Mouse (Mus musculus) heart, embryonic 15.5 days (tissue): ENCODE measurements around the gene Lcmt1. TPM values are rescaled to one million over a fixed set of nuclear protein-coding genes. Genes with fewer than 3 reads are reported as not detected.

Source experiments
- ATAC-seq: fragments of 200-750 bp; cut with Nextera tagmentation; replicated peaks from 2 replicates; pipeline ENCODE4 v1.8.0; 2017; ENCODE audit warnings: low read depth, moderate TSS enrichment; ENCODE audit not compliant: insufficient number of reproducible peaks, insufficient read depth, low FRiP score
- H3K27ac ChIP-seq: fragments of 300-500 bp; sonication (generic); 2 replicates; pipeline ENCODE4 v1.5.1; 2015; ENCODE audit warnings: mild to moderate bottlenecking, inconsistent platforms
- H3K27me3 ChIP-seq: fragments of 300-500 bp; sonication (generic); 2 replicates; pipeline ENCODE4 v1.6.1; 2015; ENCODE audit warnings: inconsistent platforms
- H3K36me3 ChIP-seq: fragments of 300-500 bp; sonication (generic); 2 replicates; pipeline ENCODE4 v1.6.1; 2015; ENCODE audit warnings: mild to moderate bottlenecking, inconsistent platforms
- H3K4me1 ChIP-seq: fragments of 300-500 bp; sonication (generic); replicated peaks from 2 replicates; pipeline ENCODE4 v1.6.1; 2015; ENCODE audit warnings: inconsistent platforms
- H3K4me2 ChIP-seq: fragments of 300-500 bp; sonication (generic); 2 replicates; pipeline ENCODE4 v1.6.1; 2015; ENCODE audit warnings: inconsistent platforms, mild to moderate bottlenecking, moderate library complexity
- H3K4me3 ChIP-seq: fragments of 300-500 bp; sonication (generic); 2 replicates; pipeline ENCODE4 v1.5.1; 2015; ENCODE audit warnings: mild to moderate bottlenecking, inconsistent platforms
- H3K9ac ChIP-seq: fragments of 300-500 bp; sonication (generic); 2 replicates; pipeline ENCODE4 v1.6.1; 2015; ENCODE audit warnings: mild to moderate bottlenecking, inconsistent platforms
- H3K9me3 ChIP-seq: fragments of 300-500 bp; sonication (generic); replicated peaks from 2 replicates; pipeline ENCODE4 v1.6.1; 2016; ENCODE audit warnings: inconsistent platforms
- WGBS: fragments of 180-500 bp; shearing (Covaris S2); methylation state at CpG from one replicate; pipeline ENCODE4 v1.1.7; 2015; ENCODE audit warnings: mixed read lengths; 5-methylcytosine and 5-hydroxymethylcytosine counted together
- polyA plus RNA-seq: library from polyadenylated mRNA; unstranded; fragments of >200 nt; fragmentation: Nextera tagmentation; extraction: Ambion mirVana; gene quantifications from 2 replicates; pipeline ENCODE4 v1.2.1, GENCODE M21; 2015

Gene Lcmt1
- polyA plus RNA-seq, 1 experiment from 2014 or later = 35.2 TPM

GRCm38 (mm10) chr7:123461316-123461715 lies 91.7 kb downstream of the Lcmt1 start:
- Histone ChIP-seq H3K36me3 (no peaks in the 10 kb centered on the region), H3K9me3 (no peaks in the 10 kb centered on the region), H3K9ac (no peak overlapping the region), H3K4me1 (peaks cover 12% of the 10 kb centered on the region), H3K27ac (no peak overlapping the region), H3K4me2 (no peak overlapping the region), H3K4me3 (no peak overlapping the region), H3K27me3 (peaks cover 4% of the 10 kb centered on the region; the same call in 1 of the 2 replicates)
- ATAC-seq = no peak
- 94% methylated on average over 4 of the region's 4 CpGs for WGBS

DNA sequence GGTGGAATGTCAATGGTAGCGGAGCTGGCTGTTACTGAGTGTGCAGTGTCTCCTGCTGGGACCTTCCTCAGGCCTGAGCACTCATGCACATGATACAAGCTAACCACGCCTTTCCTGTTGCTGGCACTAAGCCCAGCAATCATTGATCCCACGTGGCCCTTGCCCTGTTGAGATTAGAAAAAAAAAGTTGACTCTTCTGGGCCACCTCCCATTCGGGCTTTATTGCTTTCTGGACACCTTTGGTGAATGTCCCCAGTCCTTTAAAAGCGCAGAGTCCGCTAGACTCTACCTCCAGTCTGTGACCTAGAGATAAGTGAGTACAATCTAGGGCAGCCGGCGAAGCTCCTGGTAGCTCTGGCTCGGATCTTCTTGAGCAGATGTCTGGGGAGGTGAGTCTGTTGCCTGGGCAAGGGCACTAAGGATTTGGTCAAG lies 92.5 kb downstream of the Lcmt1 start, which contains the start of gene Aqp8:
Gene Aqp8, plus strand, starts transcription at position 222 of the 432 bp plus-strand sequence.
- H3K4me2 ChIP-seq = no peak within 1 kb of the TSS
- H3K9me3 ChIP-seq = no peaks in the 10 kb centered on the region
- peaks cover 12% of the 10 kb centered on the region for H3K4me1 ChIP-seq
- H3K36me3 ChIP-seq = no peaks in the 10 kb centered on the region
- H3K9ac ChIP-seq = no peak within 1 kb of the TSS
- peak; percentile 78; the same call in 1 of the 2 replicates for ATAC-seq
- no peak within 1 kb of the TSS for H3K27ac ChIP-seq
- no peak within 1 kb of the TSS for H3K4me3 ChIP-seq
- H3K27me3 ChIP-seq = peaks cover 4% of the 10 kb centered on the region; the same call in 1 of the 2 replicates
- WGBS = 30% methylated on average over 9 of the region's 9 CpGs

DNA sequence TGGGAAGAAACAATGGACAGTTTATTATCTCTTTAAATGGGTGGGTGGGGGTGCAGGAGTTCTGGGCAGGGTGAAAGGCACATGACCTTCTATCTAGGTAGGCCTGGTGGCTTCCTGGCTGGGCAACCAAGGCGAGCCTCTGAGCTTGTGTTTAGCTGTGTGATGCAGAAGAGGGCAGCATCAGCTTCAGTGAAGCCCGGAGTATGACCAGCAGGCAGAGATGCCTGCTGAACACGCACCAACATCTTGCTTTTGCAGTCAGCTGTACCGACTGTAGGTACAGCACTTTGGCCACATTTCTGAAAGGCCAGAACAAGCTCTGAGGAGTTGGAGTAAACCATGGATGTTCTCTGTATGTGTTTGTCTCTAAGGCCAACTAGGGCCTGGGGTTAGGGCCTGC lies 94.0 kb downstream of the Lcmt1 start:
- Histone ChIP-seq H3K4me3 (no peak overlapping the region), H3K36me3 (no peaks in the 10 kb centered on the region), H3K27ac (no peak overlapping the region), H3K9ac (no peak overlapping the region), H3K9me3 (no peaks in the 10 kb centered on the region), H3K4me2 (no peak overlapping the region), H3K4me1 (peaks cover 15% of the 10 kb centered on the region), H3K27me3 (peaks cover 4% of the 10 kb centered on the region; the same call in 1 of the 2 replicates)
- ATAC-seq = no peak
- whole genome bisulfite sequencing = 68% methylated on average over 4 of the region's 4 CpGs

- Histone ChIP-seq H3K9me3 (no peaks in the 10 kb centered on the region), H3K4me1 (peaks cover 15% of the 10 kb centered on the region), H3K9ac (no peak overlapping the region), H3K27me3 (peaks cover 4% of the 10 kb centered on the region; the same call in 1 of the 2 replicates), H3K36me3 (no peaks in the 10 kb centered on the region), H3K4me3 (no peak overlapping the region), H3K27ac (no peak overlapping the region), H3K4me2 (no peak overlapping the region)
- WGBS = 31% methylated on average over 6 of the region's 6 CpGs
- ATAC-seq = no peak
These were observed 96.3 kb downstream of the Lcmt1 start for GRCm38 (mm10) chr7:123465692-123466387.

GRCm38 (mm10) chr7:123467961-123468360 lies 98.4 kb downstream of the Lcmt1 start:
- 95% methylated on average over 1 of the region's 1 CpGs for WGBS
- H3K4me1 ChIP-seq = 0 out of 2 replicates have a peak, but pooled peaks cover 3% of the 10 kb centered on the region
- peaks cover 4% of the 10 kb centered on the region; the same call in 1 of the 2 replicates for H3K27me3 ChIP-seq
- H3K9ac ChIP-seq = no peak overlapping the region
- no peaks in the 10 kb centered on the region for H3K36me3 ChIP-seq
- no peaks in the 10 kb centered on the region for H3K9me3 ChIP-seq
- ATAC-seq = no peak
- H3K4me2 ChIP-seq = no peak overlapping the region
- H3K27ac ChIP-seq = no peak overlapping the region
- no peak overlapping the region for H3K4me3 ChIP-seq

Other genes with a start within 250 kb of the Lcmt1 start
- gene Tnrc6a, start 245.9 kb upstream of the Lcmt1 start, polyA plus RNA-seq = 25.9 and 36.1 TPM in 2 replicates
- 0.27 TPM in 1 of 2 replicates, not detected in the other for gene Slc5a11, start 155.0 kb upstream of the Lcmt1 start, polyA plus RNA-seq
- gene Arhgap17, start 131 bp downstream of the Lcmt1 start, polyA plus RNA-seq = 11.6 and 16.2 TPM in 2 replicates
- 1.3 and 2.2 TPM in 2 replicates for gene Aqp8, start 92.5 kb downstream of the Lcmt1 start, polyA plus RNA-seq
- gene Zkscan2, start 130.7 kb downstream of the Lcmt1 start, polyA plus RNA-seq = 0.83 and 1.6 TPM in 2 replicates